Mouse (Mus musculus) heart, embryonic 10.5 days (tissue): Measurements from ENCODE around the gene Ankrd36. TPM values are rescaled to one million over a fixed set of nuclear protein-coding genes. Genes with fewer than 3 reads are reported as not detected.

ENCODE experiments used
- DNase-seq: peaks from one replicate; pipeline ENCODE4 v3.0.0-alpha.2; 2017; ENCODE audit warnings: low spot score
- H3K27ac ChIP-seq: fragments of 300-500 bp; sonication (generic); 2 replicates; pipeline ENCODE4 v1.5.1; 2016; ENCODE audit warnings: mild to moderate bottlenecking
- H3K27me3 ChIP-seq: fragments of 300-500 bp; sonication (generic); 2 replicates; pipeline ENCODE4 v1.6.1; 2016; ENCODE audit warnings: mild to moderate bottlenecking; ENCODE audit not compliant: poor library complexity, insufficient read depth, severe bottlenecking
- H3K36me3 ChIP-seq: fragments of 300-500 bp; sonication (generic); 2 replicates; pipeline ENCODE4 v1.6.1; 2016; ENCODE audit warnings: mild to moderate bottlenecking, moderate library complexity
- H3K4me1 ChIP-seq: fragments of 300-500 bp; sonication (generic); 2 replicates; pipeline ENCODE4 v1.6.1; 2016; ENCODE audit warnings: mild to moderate bottlenecking
- H3K4me3 ChIP-seq: fragments of 300-500 bp; sonication (generic); 2 replicates; pipeline ENCODE4 v1.5.1; 2016; ENCODE audit warnings: mild to moderate bottlenecking, moderate library complexity
- H3K9me3 ChIP-seq: fragments of 300-500 bp; sonication (generic); 2 replicates; pipeline ENCODE4 v1.6.1; 2016; ENCODE audit warnings: mild to moderate bottlenecking, moderate library complexity
- WGBS: fragments of 180-500 bp; shearing (Covaris S2); methylation state at CpG from one replicate; pipeline ENCODE4 v1.1.7; 2016; 5-methylcytosine and 5-hydroxymethylcytosine counted together
- polyA plus RNA-seq: library from polyadenylated mRNA; unstranded; fragments of >200 nt; fragmentation: Nextera tagmentation; extraction: Ambion mirVana; gene quantifications from 2 replicates; pipeline ENCODE4 v1.2.1, GENCODE M21; 2016

Ankrd36 gene
- polyA plus RNA-seq = 0.38 and 0.97 TPM in 2 replicates

- Histone ChIP-seq H3K4me3 (no peak within 1 kb of the TSS), H3K27ac (no peak within 1 kb of the TSS), H3K36me3 (no peaks in the 10 kb centered on the region), H3K9me3 (no peaks in the 10 kb centered on the region), H3K4me1 (0 out of 2 replicates have a peak, but pooled peaks cover 3% of the 10 kb centered on the region), H3K27me3 (no peaks in the 10 kb centered on the region)
- 82% methylated on average over 12 of the region's 12 CpGs for WGBS
- DNase-seq = no peak
These were observed at the start of gene Ankrd36 for GRCm38 (mm10) chr11:5569474-5569873. Gene Ankrd36, plus strand, starts transcription at chr11:5569684.

- DNase-seq = peak; percentile 99
- H3K4me1 ChIP-seq = peaks cover 23% of the 10 kb centered on the region
- peak within 1 kb of the TSS; percentile 100 for H3K4me3 ChIP-seq
- peak within 1 kb of the TSS; percentile 100 for H3K27ac ChIP-seq
- H3K9me3 ChIP-seq = no peaks in the 10 kb centered on the region
- H3K36me3 ChIP-seq = peaks cover 34% of the 10 kb centered on the region
- WGBS = under 1% methylated on average over 70 of the region's 72 CpGs
- no peaks in the 10 kb centered on the region for H3K27me3 ChIP-seq
These were observed 48.8 kb upstream of the Ankrd36 start, which contains the start of gene Xbp1 for GRCm38 (mm10) chr11:5520412-5521265. Gene Xbp1, plus strand, starts transcription at chr11:5520659.

- peaks cover 23% of the 10 kb centered on the region for H3K4me1 ChIP-seq
- peaks cover 39% of the 10 kb centered on the region for H3K36me3 ChIP-seq
- H3K4me3 ChIP-seq = peak overlapping the region; percentile 100
- peak overlapping the region; percentile 100 for H3K27ac ChIP-seq
- H3K27me3 ChIP-seq = no peaks in the 10 kb centered on the region
- DNase-seq = peak; percentile 85
- WGBS = 0% methylated on average over 13 of the region's 13 CpGs
- H3K9me3 ChIP-seq = no peaks in the 10 kb centered on the region
These were observed 48.3 kb upstream of the Ankrd36 start for GRCm38 (mm10) chr11:5521266-5521515.

GRCm38 (mm10) chr11:5521516-5522291 is 47.8 kb upstream of the Ankrd36 start:
- under 1% methylated on average over 33 of the region's 34 CpGs for WGBS
- H3K4me3 ChIP-seq = peak overlapping the region; percentile 100

GRCm38 (mm10) chr11:5522798-5523415 is 46.6 kb upstream of the Ankrd36 start:
- Histone ChIP-seq H3K4me3 (peak overlapping the region; percentile 100), H3K27me3 (no peaks in the 10 kb centered on the region), H3K4me1 (peaks cover 23% of the 10 kb centered on the region), H3K27ac (no peak overlapping the region), H3K9me3 (no peaks in the 10 kb centered on the region), H3K36me3 (peaks cover 51% of the 10 kb centered on the region)
- no peak for DNase-seq
- WGBS = 92% methylated on average over 11 of the region's 11 CpGs

More at GRCm38 (mm10) chr11:5521516-5522291, 47.8 kb upstream of the Ankrd36 start:
- no peaks in the 10 kb centered on the region for H3K27me3 ChIP-seq
- H3K4me1 ChIP-seq = peaks cover 23% of the 10 kb centered on the region
- peak; percentile 93 for DNase-seq
- no peaks in the 10 kb centered on the region for H3K9me3 ChIP-seq
- H3K36me3 ChIP-seq = peaks cover 43% of the 10 kb centered on the region
- H3K27ac ChIP-seq = peak overlapping the region; percentile 100

GRCm38 (mm10) chr11:5525418-5525817 is 44.1 kb upstream of the Ankrd36 start:
- Histone ChIP-seq H3K4me3 (no peak overlapping the region), H3K36me3 (peaks cover 73% of the 10 kb centered on the region), H3K4me1 (peaks cover 15% of the 10 kb centered on the region), H3K27me3 (no peaks in the 10 kb centered on the region), H3K27ac (no peak overlapping the region), H3K9me3 (no peaks in the 10 kb centered on the region)
- DNase-seq = no peak
- 87% methylated on average over 4 of the region's 4 CpGs for WGBS

- no peak overlapping the region for H3K4me3 ChIP-seq
- 81% methylated on average over 7 of the region's 7 CpGs for WGBS
- H3K27me3 ChIP-seq = no peaks in the 10 kb centered on the region
- no peaks in the 10 kb centered on the region for H3K9me3 ChIP-seq
- no peak overlapping the region for H3K27ac ChIP-seq
- no peak for DNase-seq
- H3K4me1 ChIP-seq = peaks cover 13% of the 10 kb centered on the region
- H3K36me3 ChIP-seq = peaks cover 83% of the 10 kb centered on the region
These were observed 42.7 kb upstream of the Ankrd36 start for GRCm38 (mm10) chr11:5526573-5527439.

GRCm38 (mm10) chr11:5527865-5528523 is 41.5 kb upstream of the Ankrd36 start:
- WGBS = 84% methylated on average over 5 of the region's 5 CpGs

GRCm38 (mm10) chr11:5528841-5529240 is 40.6 kb upstream of the Ankrd36 start:
- H3K27me3 ChIP-seq = no peaks in the 10 kb centered on the region
- no peak overlapping the region for H3K27ac ChIP-seq
- peaks cover 91% of the 10 kb centered on the region for H3K36me3 ChIP-seq
- no peak overlapping the region for H3K4me3 ChIP-seq
- H3K9me3 ChIP-seq = no peaks in the 10 kb centered on the region
- H3K4me1 ChIP-seq = peaks cover 3% of the 10 kb centered on the region; the same call in 1 of the 2 replicates
- peak; percentile 25 for DNase-seq
- WGBS = 81% methylated on average over 5 of the region's 5 CpGs

More at GRCm38 (mm10) chr11:5527865-5528523, 41.5 kb upstream of the Ankrd36 start:
- Histone ChIP-seq H3K27me3 (no peaks in the 10 kb centered on the region), H3K4me1 (peaks cover 1% of the 10 kb centered on the region; the same call in 1 of the 2 replicates), H3K27ac (no peak overlapping the region), H3K36me3 (peaks cover 91% of the 10 kb centered on the region), H3K9me3 (no peaks in the 10 kb centered on the region), H3K4me3 (no peak overlapping the region)
- no peak for DNase-seq

GRCm38 (mm10) chr11:5530172-5530571 is 39.3 kb upstream of the Ankrd36 start:
- no peak overlapping the region for H3K4me3 ChIP-seq
- peaks cover 91% of the 10 kb centered on the region for H3K36me3 ChIP-seq
- WGBS = 85% methylated on average over 5 of the region's 5 CpGs
- H3K27ac ChIP-seq = no peak overlapping the region
- no peaks in the 10 kb centered on the region for H3K9me3 ChIP-seq
- peaks cover 3% of the 10 kb centered on the region; the same call in 1 of the 2 replicates for H3K4me1 ChIP-seq
- no peak for DNase-seq
- H3K27me3 ChIP-seq = no peaks in the 10 kb centered on the region

GRCm38 (mm10) chr11:5530717-5531116 is 38.8 kb upstream of the Ankrd36 start:
- Histone ChIP-seq H3K9me3 (no peaks in the 10 kb centered on the region), H3K27me3 (no peaks in the 10 kb centered on the region), H3K4me1 (peaks cover 3% of the 10 kb centered on the region; the same call in 1 of the 2 replicates), H3K4me3 (no peak overlapping the region), H3K36me3 (peaks cover 87% of the 10 kb centered on the region), H3K27ac (no peak overlapping the region)
- WGBS = 80% methylated on average over 6 of the region's 6 CpGs
- DNase-seq = no peak
